ENCODE assay signal across 8 mouse cellular contexts in genomic region chr2:25271827-25272511, GRCm38 (mm10). TPM values are rescaled to one million over a fixed set of nuclear protein-coding genes. Genes with fewer than 3 reads are reported as not detected.
DNase-seq lines count a peak whose midpoint lies in the region; ATAC-seq and TF ChIP-seq lines count a peak whose summit lies in the region.

Gene Ssna1 (minus strand): TSS chr2:25272438.
Gene Anapc2 (plus strand): TSS chr2:25272478.

- peak; percentile 79 for ATAC-seq in Patski
- ATAC-seq in hindbrain, embryonic 13.5 days (ENCODE audit: low FRiP score) = peak; percentile 94

- H3K4me2 ChIP-seq in hindbrain, embryonic 13.5 days = peak within 1 kb of the TSS; percentile 97

- no peak for TF ChIP-seq CTCF in Patski (IDR thresholded peaks at IDR 0.05)

- H3K27me3 ChIP-seq in Patski = no peaks in the 10 kb centered on the region
- H3K27me3 ChIP-seq in hindbrain, embryonic 13.5 days = no peaks in the 10 kb centered on the region

- H3K9ac ChIP-seq in hindbrain, embryonic 13.5 days = peak within 1 kb of the TSS; percentile 92

- H3K4me3 ChIP-seq in hindbrain, embryonic 13.5 days = peak within 1 kb of the TSS; percentile 95

- CTCF ChIA-PET in Patski (lab: Charles Lee) = interaction anchor here (0.9 to 2.4 kb wide), 9 partner anchors 11 to 75 kb away, joined by 3 to 10 read pairs (median 4); partner anchors contain the start of genes Tmem203 and Tor4a

- in situ Hi-C loops in Patski (cut with MboI; ENCODE audit: low pct_unique_long_range_greater_than_20kb) = no loop called here

- DNase-seq in Patski (ENCODE audit: low read depth, low spot score) = peak; percentile 71
- peak; percentile 98 to 99 for DNase-seq in cerebellum, postnatal 14 days
- DNase-seq in frontal cortex, postnatal 14 days (ENCODE audit: low spot score in 2 of 2) = peak; percentile 94 to 98
- DNase-seq in layer of hippocampus, postnatal 25 days (ENCODE audit: extremely low spot score in 1 of 2, low spot score in 1 of 2) = peak; percentile 96 to 98
- peak; percentile 97 for DNase-seq in lung, postnatal 25 days (ENCODE audit: low spot score)
- DNase-seq in retina, embryonic 14.5 days (ENCODE audit: low spot score) = peak; percentile 99
- DNase-seq in thymus, postnatal 4 days = peak; percentile 98

- H3K27ac ChIP-seq in hindbrain, embryonic 13.5 days = peak within 1 kb of the TSS; percentile 91

- no peaks in the 10 kb centered on the region for H3K9me3 ChIP-seq in hindbrain, embryonic 13.5 days

- H3K36me3 ChIP-seq in hindbrain, embryonic 13.5 days = peaks cover 68% of the 10 kb centered on the region

- peaks cover 52% of the 10 kb centered on the region for H3K4me1 ChIP-seq in hindbrain, embryonic 13.5 days (replicated peaks)

- WGBS in hindbrain, embryonic 13.5 days = under 1% methylated on average over 55 of the region's 55 CpGs

- POLR2A ChIA-PET in Patski (lab: Charles Lee) = interaction anchor here (1.4 to 3.8 kb wide), 4 partner anchors 8 to 19 kb away, joined by 3 to 34 read pairs (median 13); partner anchors contain the start of genes Tmem203 and Tprn

RNA-seq across cellular contexts. Expression of gene Ssna1, which starts in this region (rescaled TPM):
- polyA plus RNA-seq in Patski (2021) = 75.4 TPM
- polyA plus RNA-seq in hindbrain, embryonic 13.5 days (2015; fragmentation: Nextera tagmentation; extraction: Ambion mirVana) = 189 and 199 TPM in 2 replicates
- total RNA-seq in layer of hippocampus, postnatal 25 days (2021) = 10 to 100 TPM; 69.2 to 71.6 TPM

RNA-seq across cellular contexts. Expression of gene Anapc2, which starts in this region (rescaled TPM):
- polyA plus RNA-seq in Patski (2021) = 99.7 TPM
- 143 TPM in 2 replicates for polyA plus RNA-seq in hindbrain, embryonic 13.5 days (2015; fragmentation: Nextera tagmentation; extraction: Ambion mirVana)
- total RNA-seq in layer of hippocampus, postnatal 25 days (2021) = 10 to 100 TPM; 85.1 to 86.5 TPM

Comparison
In these comparisons a context has a peak if more than half of its experiments do, and no peak if none do; other contexts are left out.
1. Peak in every context shown above with its lines: DNase-seq, ATAC-seq, H3K4me3 ChIP-seq and H3K27ac ChIP-seq.